Mouse (Mus musculus): Measurements from ENCODE around the gene Nr2f1. TPM values are rescaled to one million over a fixed set of nuclear protein-coding genes. Genes with fewer than 3 reads are reported as not detected.

Gene Nr2f1
- polyA plus RNA-seq, 1 experiment from 2014 or later, result 5.2 TPM

- peak overlapping the region; percentile 71 for H3K4me2 ChIP-seq (ENCODE audit: low read length)
- no peaks in the 10 kb centered on the region for H3K36me3 ChIP-seq (ENCODE audit: control insufficient read depth, insufficient read depth, low read length)
- peaks cover 63% of the 10 kb centered on the region for H3K27me3 ChIP-seq (replicated peaks; ENCODE audit: control insufficient read depth, insufficient read depth, low read length)
- no peaks in the 10 kb centered on the region for H3K9me3 ChIP-seq (ENCODE audit: control insufficient read depth, low read length)
- H3K9ac ChIP-seq (ENCODE audit: low read length), result peak overlapping the region; percentile 73
- H3K4me3 ChIP-seq (ENCODE audit: low read depth, low read length), result peak overlapping the region; percentile 67
- peak overlapping the region; percentile 94; the same call in 1 of the 2 replicates for H3K27ac ChIP-seq (ENCODE audit: low read depth)
- WGBS, result 4% methylated on average over 9 of the region's 9 CpGs
- no peaks in the 10 kb centered on the region; the same call in 1 of the 2 replicates for H3K4me1 ChIP-seq (replicated peaks; ENCODE audit: control insufficient read depth, insufficient read depth, low read length)
- ATAC-seq (replicated peaks; ENCODE audit: low FRiP score, low TSS enrichment, low read depth) (no peak), DNase-seq (ENCODE audit: low spot score) (peak; percentile 55)
Observed at GRCm38 (mm10) chr13:78197286-78197818, 2.2 kb downstream of the Nr2f1 start.

DNA sequence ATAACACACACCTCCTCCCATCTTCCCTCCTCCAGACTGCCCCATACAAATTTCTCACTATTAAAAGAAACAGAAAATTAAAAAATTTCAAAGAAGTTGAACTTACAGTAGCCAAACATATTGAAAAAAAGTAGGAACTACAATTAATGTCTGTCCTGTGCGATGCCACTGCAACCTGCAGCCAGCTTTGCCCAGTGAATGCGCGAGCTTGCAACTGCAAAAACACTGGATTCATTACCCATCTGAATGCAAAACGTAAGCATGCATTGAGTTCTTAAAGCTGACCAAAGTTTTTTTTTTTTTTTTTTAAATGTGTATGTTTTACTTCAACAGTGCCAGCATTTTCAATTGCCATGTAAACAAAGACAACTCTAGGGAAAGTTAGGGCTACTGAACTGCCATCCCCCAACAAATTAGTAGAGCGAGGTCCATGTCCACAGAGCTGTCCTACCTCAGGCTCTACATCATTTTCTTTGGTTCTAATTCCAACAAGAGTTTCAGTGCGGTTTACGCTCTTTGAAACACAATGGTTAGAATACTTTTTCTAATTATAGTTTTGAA is 3.2 kb downstream of the Nr2f1 start:
- H3K9ac ChIP-seq (ENCODE audit: low read length), result no peak overlapping the region
- no peak for DNase-seq (ENCODE audit: low spot score)

GRCm38 (mm10) chr13:78195601-78196115 is 3.9 kb downstream of the Nr2f1 start:
- H3K4me1 ChIP-seq (replicated peaks; ENCODE audit: control insufficient read depth, insufficient read depth, low read length), result no peaks in the 10 kb centered on the region; the same call in 1 of the 2 replicates
- no peaks in the 10 kb centered on the region; the same call in 1 of the 2 replicates for H3K36me3 ChIP-seq (ENCODE audit: control insufficient read depth, insufficient read depth, low read length)
- H3K9me3 ChIP-seq (ENCODE audit: control insufficient read depth, low read length), result no peaks in the 10 kb centered on the region
- 31% methylated on average over 13 of the region's 13 CpGs for WGBS
- H3K27me3 ChIP-seq (replicated peaks; ENCODE audit: control insufficient read depth, insufficient read depth, low read length), result peaks cover 69% of the 10 kb centered on the region
- no peak overlapping the region for H3K27ac ChIP-seq (ENCODE audit: low read depth)
- DNase-seq (ENCODE audit: low spot score) (peak; percentile 63), ATAC-seq (replicated peaks; ENCODE audit: low FRiP score, low TSS enrichment, low read depth) (no peak)
- peak overlapping the region; percentile 53 for H3K4me2 ChIP-seq (ENCODE audit: low read length)
- H3K4me3 ChIP-seq (ENCODE audit: low read depth, low read length), result peak overlapping the region; percentile 28
- no peak overlapping the region for H3K9ac ChIP-seq (ENCODE audit: low read length)

More for the DNA sequence above, 3.2 kb downstream of the Nr2f1 start:
- Histone ChIP-seq H3K9me3 (ENCODE audit: control insufficient read depth, low read length) (no peaks in the 10 kb centered on the region), H3K27me3 (replicated peaks; ENCODE audit: control insufficient read depth, insufficient read depth, low read length) (peaks cover 66% of the 10 kb centered on the region), H3K4me2 (ENCODE audit: low read length) (peak overlapping the region; percentile 53), H3K4me1 (replicated peaks; ENCODE audit: control insufficient read depth, insufficient read depth, low read length) (no peaks in the 10 kb centered on the region; the same call in 1 of the 2 replicates), H3K27ac (ENCODE audit: low read depth) (no peak overlapping the region), H3K4me3 (ENCODE audit: low read depth, low read length) (peak overlapping the region; percentile 28; the same call in 1 of the 2 replicates), H3K36me3 (ENCODE audit: control insufficient read depth, insufficient read depth, low read length) (no peaks in the 10 kb centered on the region; the same call in 1 of the 2 replicates)
- ATAC-seq (replicated peaks; ENCODE audit: low FRiP score, low TSS enrichment, low read depth), result no peak
- WGBS, result 44% methylated on average over 7 of the region's 7 CpGs

GRCm38 (mm10) chr13:78194850-78195600 is 4.5 kb downstream of the Nr2f1 start:
- Histone ChIP-seq H3K4me2 (ENCODE audit: low read length) (peak overlapping the region; percentile 53), H3K27ac (ENCODE audit: low read depth) (no peak overlapping the region), H3K27me3 (replicated peaks; ENCODE audit: control insufficient read depth, insufficient read depth, low read length) (peaks cover 75% of the 10 kb centered on the region), H3K36me3 (ENCODE audit: control insufficient read depth, insufficient read depth, low read length) (no peaks in the 10 kb centered on the region; the same call in 1 of the 2 replicates), H3K9me3 (ENCODE audit: control insufficient read depth, low read length) (no peaks in the 10 kb centered on the region), H3K9ac (ENCODE audit: low read length) (peak overlapping the region; percentile 8; the same call in 1 of the 2 replicates), H3K4me1 (replicated peaks; ENCODE audit: control insufficient read depth, insufficient read depth, low read length) (no peaks in the 10 kb centered on the region; the same call in 1 of the 2 replicates), H3K4me3 (ENCODE audit: low read depth, low read length) (peak overlapping the region; percentile 28)
- 10% methylated on average over 64 of the region's 64 CpGs for WGBS
- DNase-seq (ENCODE audit: low spot score) (peak; percentile 75), ATAC-seq (replicated peaks; ENCODE audit: low FRiP score, low TSS enrichment, low read depth) (no peak)

DNA sequence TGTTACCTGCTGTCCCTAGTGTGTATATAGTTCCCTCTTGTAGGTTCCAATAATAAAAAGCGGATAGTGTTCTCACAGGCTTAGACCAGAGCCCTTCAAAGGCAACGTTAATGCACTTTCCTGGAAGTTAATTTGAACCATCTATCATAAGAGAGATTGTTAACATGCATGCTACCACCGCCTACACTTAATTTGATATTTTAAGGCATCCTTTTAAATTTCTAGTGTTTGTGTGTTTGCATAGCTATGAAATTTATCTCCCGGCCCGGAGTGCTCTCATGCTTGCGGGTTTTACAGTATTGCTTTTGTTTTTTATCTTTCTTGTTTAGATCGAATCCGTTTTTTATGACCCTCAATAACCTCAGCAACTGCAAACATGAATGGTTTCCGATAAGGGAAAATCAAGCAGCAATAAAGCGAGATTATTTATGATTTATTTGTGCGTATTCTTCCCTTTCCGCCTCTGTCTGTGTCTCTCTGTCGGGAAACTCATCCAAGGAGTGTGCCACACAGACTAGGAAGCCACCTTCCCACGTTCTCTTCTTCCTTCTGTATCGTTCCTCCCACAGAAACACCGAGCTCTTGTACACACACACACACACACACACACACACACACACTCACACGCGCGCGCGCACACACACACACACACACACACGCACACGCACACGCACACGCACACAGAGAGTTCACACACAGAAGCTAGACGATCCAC is 5.3 kb downstream of the Nr2f1 start:
- H3K27me3 ChIP-seq (replicated peaks; ENCODE audit: control insufficient read depth, insufficient read depth, low read length), result peaks cover 75% of the 10 kb centered on the region

GRCm38 (mm10) chr13:78193211-78193610 is 6.3 kb downstream of the Nr2f1 start:
- no peaks in the 10 kb centered on the region for H3K9me3 ChIP-seq (ENCODE audit: control insufficient read depth, low read length)
- no peaks in the 10 kb centered on the region; the same call in 1 of the 2 replicates for H3K4me1 ChIP-seq (replicated peaks; ENCODE audit: control insufficient read depth, insufficient read depth, low read length)
- H3K4me2 ChIP-seq (ENCODE audit: low read length), result no peak overlapping the region
- H3K4me3 ChIP-seq (ENCODE audit: low read depth, low read length), result no peak overlapping the region
- no peaks in the 10 kb centered on the region; the same call in 1 of the 2 replicates for H3K36me3 ChIP-seq (ENCODE audit: control insufficient read depth, insufficient read depth, low read length)
- DNase-seq (ENCODE audit: low spot score) (no peak), ATAC-seq (replicated peaks; ENCODE audit: low FRiP score, low TSS enrichment, low read depth) (no peak)
- H3K27ac ChIP-seq (ENCODE audit: low read depth), result no peak overlapping the region
- WGBS, result 42% methylated on average over 4 of the region's 4 CpGs
- H3K27me3 ChIP-seq (replicated peaks; ENCODE audit: control insufficient read depth, insufficient read depth, low read length), result peaks cover 81% of the 10 kb centered on the region
- H3K9ac ChIP-seq (ENCODE audit: low read length), result no peak overlapping the region

More for the DNA sequence above, 5.3 kb downstream of the Nr2f1 start:
- no peak for ATAC-seq (replicated peaks; ENCODE audit: low FRiP score, low TSS enrichment, low read depth)
- H3K27ac ChIP-seq (ENCODE audit: low read depth), result no peak overlapping the region
- peak overlapping the region; percentile 28 for H3K4me3 ChIP-seq (ENCODE audit: low read depth, low read length)
- no peak for DNase-seq (ENCODE audit: low spot score)
- no peaks in the 10 kb centered on the region; the same call in 1 of the 2 replicates for H3K4me1 ChIP-seq (replicated peaks; ENCODE audit: control insufficient read depth, insufficient read depth, low read length)
- H3K36me3 ChIP-seq (ENCODE audit: control insufficient read depth, insufficient read depth, low read length), result no peaks in the 10 kb centered on the region; the same call in 1 of the 2 replicates
- no peaks in the 10 kb centered on the region for H3K9me3 ChIP-seq (ENCODE audit: control insufficient read depth, low read length)
- peak overlapping the region; percentile 8; the same call in 1 of the 2 replicates for H3K9ac ChIP-seq (ENCODE audit: low read length)
- 25% methylated on average over 26 of the region's 26 CpGs for WGBS
- H3K4me2 ChIP-seq (ENCODE audit: low read length), result peak overlapping the region; percentile 53

DNA sequence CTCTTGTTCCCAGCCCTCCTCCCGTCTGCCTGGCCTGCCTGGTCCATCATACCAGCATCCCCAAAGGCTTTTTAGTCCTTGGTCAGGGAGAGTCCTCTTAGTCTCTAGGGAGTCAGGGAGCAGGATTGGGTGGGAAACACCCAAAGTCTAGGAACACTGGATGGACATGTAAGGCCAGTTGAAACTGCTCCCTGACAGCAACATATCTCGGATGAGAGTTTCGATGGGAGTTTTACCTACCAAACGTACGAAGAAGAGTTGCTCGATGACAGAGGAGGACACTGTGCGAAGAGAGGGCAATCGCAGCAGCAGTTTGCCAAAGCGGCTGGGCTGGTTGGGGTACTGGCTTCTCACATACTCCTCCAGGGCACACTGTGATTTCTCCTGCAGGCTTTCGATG is 10.0 kb downstream of the Nr2f1 start:
- Histone ChIP-seq H3K36me3 (ENCODE audit: control insufficient read depth, insufficient read depth, low read length) (no peaks in the 10 kb centered on the region; the same call in 1 of the 2 replicates), H3K4me1 (replicated peaks; ENCODE audit: control insufficient read depth, insufficient read depth, low read length) (no peaks in the 10 kb centered on the region), H3K27ac (ENCODE audit: low read depth) (no peak overlapping the region), H3K9me3 (ENCODE audit: control insufficient read depth, low read length) (no peaks in the 10 kb centered on the region), H3K4me3 (ENCODE audit: low read depth, low read length) (no peak overlapping the region), H3K9ac (ENCODE audit: low read length) (no peak overlapping the region), H3K27me3 (replicated peaks; ENCODE audit: control insufficient read depth, insufficient read depth, low read length) (peaks cover 86% of the 10 kb centered on the region), H3K4me2 (ENCODE audit: low read length) (no peak overlapping the region)
- peak; percentile 49 for DNase-seq (ENCODE audit: low spot score)
- 51% methylated on average over 10 of the region's 10 CpGs for WGBS
- no peak for ATAC-seq (replicated peaks; ENCODE audit: low FRiP score, low TSS enrichment, low read depth)

GRCm38 (mm10) chr13:78187833-78188232 is 11.7 kb downstream of the Nr2f1 start:
- no peak overlapping the region for H3K4me3 ChIP-seq (ENCODE audit: low read depth, low read length)
- peaks cover 86% of the 10 kb centered on the region for H3K27me3 ChIP-seq (replicated peaks; ENCODE audit: control insufficient read depth, insufficient read depth, low read length)
- no peaks in the 10 kb centered on the region for H3K4me1 ChIP-seq (replicated peaks; ENCODE audit: control insufficient read depth, insufficient read depth, low read length)
- H3K27ac ChIP-seq (ENCODE audit: low read depth), result no peak overlapping the region
- WGBS, result 59% methylated on average over 5 of the region's 5 CpGs
- no peak overlapping the region for H3K4me2 ChIP-seq (ENCODE audit: low read length)
- H3K36me3 ChIP-seq (ENCODE audit: control insufficient read depth, insufficient read depth, low read length), result no peaks in the 10 kb centered on the region; the same call in 1 of the 2 replicates
- H3K9me3 ChIP-seq (ENCODE audit: control insufficient read depth, low read length), result no peaks in the 10 kb centered on the region
- H3K9ac ChIP-seq (ENCODE audit: low read length), result no peak overlapping the region
- DNase-seq (ENCODE audit: low spot score), result peak; percentile 44
- no peak for ATAC-seq (replicated peaks; ENCODE audit: low FRiP score, low TSS enrichment, low read depth)

Measured in intestine, embryonic 14.5 days (tissue).